Mouse (Mus musculus) neural tube, embryonic 12.5 days (tissue): Measurements from ENCODE around the gene Olfr155. TPM values are rescaled to one million over a fixed set of nuclear protein-coding genes. Genes with fewer than 3 reads are reported as not detected.

Experiments
- ATAC-seq: fragments of 200-750 bp; cut with Nextera tagmentation; 2 replicates; pipeline ENCODE4 v1.8.0; 2017; ENCODE audit warnings: low read depth, mild to moderate bottlenecking, moderate TSS enrichment, moderate library complexity; ENCODE audit not compliant: low FRiP score
- H3K27ac ChIP-seq: fragments of 300-500 bp; sonication (generic); 2 replicates; pipeline ENCODE4 v1.5.1; 2016
- H3K27me3 ChIP-seq: fragments of 300-500 bp; sonication (generic); replicated peaks from 2 replicates; pipeline ENCODE4 v1.6.1; 2016; ENCODE audit warnings: mild to moderate bottlenecking
- H3K36me3 ChIP-seq: fragments of 300-500 bp; sonication (generic); 2 replicates; pipeline ENCODE4 v1.6.1; 2016; ENCODE audit warnings: mild to moderate bottlenecking
- H3K4me1 ChIP-seq: fragments of 300-500 bp; sonication (generic); 2 replicates; pipeline ENCODE4 v1.6.1; 2016
- H3K4me2 ChIP-seq: fragments of 300-500 bp; sonication (generic); replicated peaks from 2 replicates; pipeline ENCODE4 v1.6.1; 2016; ENCODE audit warnings: mild to moderate bottlenecking
- H3K4me3 ChIP-seq: fragments of 300-500 bp; sonication (generic); 2 replicates; pipeline ENCODE4 v1.5.1; 2016
- H3K9ac ChIP-seq: fragments of 300-500 bp; sonication (generic); 2 replicates; pipeline ENCODE4 v1.6.1; 2016; ENCODE audit warnings: mild to moderate bottlenecking
- H3K9me3 ChIP-seq: fragments of 300-500 bp; sonication (generic); 2 replicates; pipeline ENCODE4 v1.6.1; 2016; ENCODE audit warnings: mild to moderate bottlenecking
- WGBS: fragments of 180-500 bp; shearing (Covaris S2); methylation state at CpG from one replicate; pipeline ENCODE4 v1.1.7; 2016; 5-methylcytosine and 5-hydroxymethylcytosine counted together
- polyA plus RNA-seq: library from polyadenylated mRNA; unstranded; fragments of >200 nt; fragmentation: Nextera tagmentation; extraction: Ambion mirVana; gene quantifications from 2 replicates; pipeline ENCODE4 v1.2.1, GENCODE M21; 2016

Olfr155 gene
- not detected in 2 replicates for polyA plus RNA-seq

- Histone ChIP-seq H3K27ac (no peak within 1 kb of the TSS), H3K9me3 (no peaks in the 10 kb centered on the region), H3K4me1 (no peaks in the 10 kb centered on the region), H3K9ac (no peak within 1 kb of the TSS), H3K36me3 (no peaks in the 10 kb centered on the region), H3K4me2 (no peak within 1 kb of the TSS), H3K27me3 (no peaks in the 10 kb centered on the region), H3K4me3 (no peak within 1 kb of the TSS)
- ATAC-seq = no peak
- 87% methylated on average over 6 of the region's 6 CpGs for whole genome bisulfite sequencing
Observed at GRCm38 (mm10) chr4:43851265-43851664, at the start of gene Olfr155. TSS of gene Olfr155 (plus strand) at chr4:43851565.

DNA sequence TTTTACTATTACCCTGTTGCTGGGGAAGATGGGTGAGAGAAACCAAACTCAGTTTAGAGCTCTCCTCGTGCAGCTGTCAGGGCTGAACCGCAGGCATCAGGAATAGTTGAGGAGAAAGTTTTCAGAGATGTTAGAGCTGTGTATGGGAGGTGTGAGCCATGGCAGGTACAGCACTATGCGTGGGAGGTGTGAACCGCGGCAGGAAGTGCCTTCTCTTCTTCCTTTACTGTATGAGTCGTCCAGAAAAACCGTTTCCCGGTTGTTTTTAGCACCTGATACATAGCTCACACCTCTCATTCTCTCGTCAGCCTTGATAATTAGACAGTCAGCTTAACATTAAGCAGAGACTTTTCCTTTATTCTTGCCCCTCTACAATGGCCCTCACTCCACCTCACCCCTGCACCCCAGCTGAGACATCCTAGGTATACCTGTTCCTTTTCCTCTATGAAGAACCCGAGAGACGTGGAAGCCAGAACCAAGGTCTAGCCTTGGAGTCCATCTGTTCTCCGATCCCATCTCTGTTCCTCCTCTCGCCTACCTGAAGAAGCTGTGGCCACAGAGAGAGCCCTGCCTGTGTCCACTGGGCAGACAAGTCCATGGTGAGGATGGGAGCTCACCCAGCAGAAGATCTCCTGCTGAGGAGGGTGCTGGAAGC lies 28.3 kb upstream of the Olfr155 start:
- H3K4me1 ChIP-seq = no peaks in the 10 kb centered on the region
- H3K27me3 ChIP-seq = no peaks in the 10 kb centered on the region; the same call in 1 of the 2 replicates
- ATAC-seq = no peak
- H3K9me3 ChIP-seq = no peaks in the 10 kb centered on the region
- H3K9ac ChIP-seq = no peak overlapping the region
- H3K4me3 ChIP-seq = no peak overlapping the region
- H3K36me3 ChIP-seq = no peaks in the 10 kb centered on the region
- no peak overlapping the region for H3K27ac ChIP-seq
- no peak overlapping the region for H3K4me2 ChIP-seq
- 86% methylated on average over 13 of the region's 13 CpGs for WGBS

- no peaks in the 10 kb centered on the region for H3K36me3 ChIP-seq
- no peak within 1 kb of the TSS for H3K4me3 ChIP-seq
- WGBS = 17% methylated on average over 7 of the region's 7 CpGs
- H3K9me3 ChIP-seq = no peaks in the 10 kb centered on the region
- no peak within 1 kb of the TSS for H3K9ac ChIP-seq
- no peaks in the 10 kb centered on the region; the same call in 1 of the 2 replicates for H3K27me3 ChIP-seq
- H3K4me2 ChIP-seq = no peak within 1 kb of the TSS
- no peak for ATAC-seq
- no peak within 1 kb of the TSS for H3K27ac ChIP-seq
- H3K4me1 ChIP-seq = no peaks in the 10 kb centered on the region
Observed at GRCm38 (mm10) chr4:43823845-43824337, 27.5 kb upstream of the Olfr155 start, which contains the start of gene Olfr156. TSS of gene Olfr156 (minus strand) at chr4:43823895.

DNA sequence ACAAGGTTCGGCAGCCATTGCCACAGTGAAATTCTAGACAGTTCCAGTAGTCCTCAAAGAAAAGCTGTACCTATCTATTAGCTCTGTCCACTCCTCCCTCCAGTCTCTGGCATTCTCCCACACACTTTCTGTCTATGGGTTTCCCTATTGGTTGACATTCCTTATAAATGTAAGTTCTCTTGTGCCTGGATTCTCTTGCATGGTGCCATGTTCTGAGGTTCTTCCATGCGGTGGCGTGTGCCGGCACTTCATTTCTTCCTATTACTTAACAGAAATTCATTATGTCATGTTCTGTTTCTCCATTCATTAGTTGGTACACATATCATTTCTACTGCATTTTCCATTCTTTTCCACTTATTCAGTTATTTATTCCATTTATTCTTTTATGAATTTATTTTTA lies 22.6 kb upstream of the Olfr155 start:
- H3K9ac ChIP-seq = no peak overlapping the region
- no peaks in the 10 kb centered on the region for H3K27me3 ChIP-seq
- no peaks in the 10 kb centered on the region for H3K4me1 ChIP-seq
- WGBS = 81% methylated on average over 4 of the region's 4 CpGs
- no peaks in the 10 kb centered on the region for H3K36me3 ChIP-seq
- H3K9me3 ChIP-seq = no peaks in the 10 kb centered on the region
- no peak overlapping the region for H3K27ac ChIP-seq
- no peak overlapping the region for H3K4me3 ChIP-seq
- ATAC-seq = no peak
- no peak overlapping the region for H3K4me2 ChIP-seq

DNA sequence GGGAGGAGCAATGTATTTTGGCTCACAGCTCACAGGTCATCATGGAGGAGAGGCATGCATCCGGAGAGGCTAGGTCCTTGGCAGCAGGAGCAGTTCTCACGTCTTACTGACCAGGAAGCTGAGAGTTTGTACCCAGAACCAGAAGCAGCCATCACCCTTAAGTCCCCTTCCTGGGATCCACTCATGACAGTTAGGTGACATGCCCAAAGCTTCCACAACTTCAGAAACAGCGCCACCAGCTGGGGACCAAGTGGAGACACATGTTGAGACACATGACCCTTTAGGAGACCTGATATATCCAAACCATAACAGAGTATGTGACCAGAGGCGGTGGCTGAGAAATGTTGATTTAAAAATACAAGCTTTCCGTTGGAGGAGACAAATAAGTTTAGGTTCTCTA lies 19.3 kb upstream of the Olfr155 start:
- Histone ChIP-seq H3K9ac (no peak overlapping the region), H3K27me3 (no peaks in the 10 kb centered on the region), H3K27ac (no peak overlapping the region), H3K4me1 (no peaks in the 10 kb centered on the region), H3K9me3 (no peaks in the 10 kb centered on the region), H3K36me3 (no peaks in the 10 kb centered on the region), H3K4me3 (no peak overlapping the region), H3K4me2 (no peak overlapping the region)
- no peak for ATAC-seq
- WGBS = 75% methylated on average over 5 of the region's 5 CpGs

- no peaks in the 10 kb centered on the region for H3K4me1 ChIP-seq
- no peaks in the 10 kb centered on the region for H3K36me3 ChIP-seq
- no peaks in the 10 kb centered on the region for H3K27me3 ChIP-seq
- no peak for ATAC-seq
- H3K4me2 ChIP-seq = no peak overlapping the region
- no peak overlapping the region for H3K9ac ChIP-seq
- H3K4me3 ChIP-seq = no peak overlapping the region
- WGBS = 75% methylated on average over 5 of the region's 5 CpGs
- H3K9me3 ChIP-seq = no peaks in the 10 kb centered on the region
- no peak overlapping the region for H3K27ac ChIP-seq
Observed at GRCm38 (mm10) chr4:43833752-43834151, 17.6 kb upstream of the Olfr155 start.

DNA sequence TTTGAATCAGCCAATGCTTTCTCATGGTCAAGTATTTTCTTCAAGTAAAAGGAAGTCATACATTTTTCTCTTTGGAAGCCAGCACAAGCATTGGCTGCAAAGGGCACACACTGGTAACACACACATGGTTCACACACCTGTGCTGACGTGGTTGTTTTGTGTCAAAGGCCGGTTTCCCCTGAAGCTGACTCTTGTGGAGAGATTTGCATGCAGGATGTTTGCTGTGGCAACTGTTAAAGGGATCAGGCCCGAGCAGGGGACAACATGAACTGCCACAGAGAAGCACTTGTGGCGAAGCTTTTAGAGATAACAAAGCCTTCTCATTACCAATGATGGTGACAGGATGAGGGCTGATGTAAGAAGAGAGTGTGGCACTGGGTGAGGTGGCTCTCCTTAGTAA lies 16.6 kb upstream of the Olfr155 start:
- no peak for ATAC-seq
- H3K4me1 ChIP-seq = no peaks in the 10 kb centered on the region
- no peak overlapping the region for H3K4me3 ChIP-seq
- H3K36me3 ChIP-seq = no peaks in the 10 kb centered on the region
- no peak overlapping the region for H3K27ac ChIP-seq
- H3K9ac ChIP-seq = no peak overlapping the region
- no peak overlapping the region for H3K4me2 ChIP-seq
- WGBS = 75% methylated on average over 4 of the region's 4 CpGs
- H3K9me3 ChIP-seq = no peaks in the 10 kb centered on the region
- no peaks in the 10 kb centered on the region for H3K27me3 ChIP-seq

GRCm38 (mm10) chr4:43838326-43838725 lies 13.0 kb upstream of the Olfr155 start:
- Histone ChIP-seq H3K9ac (no peak overlapping the region), H3K27ac (no peak overlapping the region), H3K4me2 (no peak overlapping the region), H3K36me3 (no peaks in the 10 kb centered on the region), H3K4me1 (no peaks in the 10 kb centered on the region), H3K9me3 (0 out of 2 replicates have a peak, but pooled peaks cover under 1% of the 10 kb centered on the region), H3K4me3 (no peak overlapping the region), H3K27me3 (no peaks in the 10 kb centered on the region)
- no peak for ATAC-seq
- WGBS = 77% methylated on average over 3 of the region's 3 CpGs

DNA sequence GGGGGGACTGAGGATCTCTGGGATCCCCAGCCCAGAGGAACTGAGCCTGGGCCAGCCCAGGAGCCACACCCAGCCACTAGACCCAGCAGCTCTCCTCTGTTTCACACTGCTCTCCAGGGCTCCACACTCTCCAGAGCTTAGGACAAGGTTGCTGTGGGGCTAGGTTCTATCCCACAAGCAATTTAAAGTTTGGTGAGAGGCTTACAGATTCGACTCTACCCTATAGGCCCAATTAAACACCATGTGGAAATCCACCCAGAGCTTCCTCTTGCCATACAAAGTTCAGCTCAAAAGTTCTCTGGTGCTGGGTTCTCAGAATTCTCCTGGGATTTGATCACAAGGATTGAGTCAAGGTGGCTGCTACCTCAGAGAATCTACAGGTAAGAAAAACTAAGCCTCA lies 11.3 kb upstream of the Olfr155 start, which contains the start of gene Olfr157:
Gene Olfr157 (minus strand): TSS at position 101 of the 400 bp plus-strand sequence.
- H3K4me3 ChIP-seq = no peak within 1 kb of the TSS
- H3K27me3 ChIP-seq = no peaks in the 10 kb centered on the region
- H3K9ac ChIP-seq = no peak within 1 kb of the TSS
- no peak for ATAC-seq
- H3K27ac ChIP-seq = no peak within 1 kb of the TSS
- H3K4me2 ChIP-seq = no peak within 1 kb of the TSS
- H3K9me3 ChIP-seq = 0 out of 2 replicates have a peak, but pooled peaks cover 4% of the 10 kb centered on the region
- H3K4me1 ChIP-seq = no peaks in the 10 kb centered on the region
- 68% methylated on average over 1 of the region's 1 CpGs for WGBS
- no peaks in the 10 kb centered on the region for H3K36me3 ChIP-seq

DNA sequence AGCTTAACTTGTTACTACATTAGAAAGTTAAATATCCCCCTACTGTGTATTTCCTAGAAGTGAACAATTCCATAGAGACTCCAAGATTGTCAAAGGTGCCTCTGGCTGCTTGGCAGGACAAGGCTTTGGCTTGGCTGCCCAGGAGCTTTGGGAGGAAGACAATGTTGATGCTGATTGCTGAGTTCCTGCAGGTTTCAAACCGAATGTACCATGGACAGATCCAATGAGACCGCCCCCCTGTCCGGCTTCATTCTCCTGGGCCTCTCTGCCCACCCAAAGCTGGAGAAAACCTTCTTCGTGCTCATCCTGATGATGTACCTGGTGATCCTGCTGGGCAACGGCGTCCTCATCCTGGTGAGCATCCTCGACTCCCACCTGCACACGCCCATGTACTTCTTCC lies 2.7 kb downstream of the Olfr155 start:
- Histone ChIP-seq H3K36me3 (no peaks in the 10 kb centered on the region), H3K9me3 (no peaks in the 10 kb centered on the region), H3K27me3 (no peaks in the 10 kb centered on the region), H3K4me1 (no peaks in the 10 kb centered on the region), H3K27ac (no peak overlapping the region), H3K4me2 (no peak overlapping the region), H3K4me3 (no peak overlapping the region), H3K9ac (no peak overlapping the region)
- ATAC-seq = no peak
- WGBS = 75% methylated on average over 8 of the region's 8 CpGs

DNA sequence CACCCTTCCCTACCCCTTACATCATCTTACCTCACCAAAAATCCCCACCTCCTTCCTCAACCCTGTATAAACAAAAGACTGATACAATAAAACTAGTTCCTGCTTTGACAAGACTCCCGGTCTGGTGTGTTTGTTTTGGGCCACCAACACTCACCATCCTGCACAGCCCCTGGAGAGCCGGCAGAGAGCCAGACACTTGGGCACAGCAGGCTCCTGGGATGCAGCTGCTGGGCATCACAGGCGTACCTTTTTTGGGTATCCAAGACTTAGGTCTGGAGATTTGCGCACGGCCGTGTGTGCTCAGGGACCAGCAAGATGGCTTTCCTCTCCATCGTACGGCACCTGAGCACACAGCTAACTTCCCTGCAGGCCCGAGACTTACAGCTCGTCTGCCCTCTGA lies 8.5 kb downstream of the Olfr155 start:
- Histone ChIP-seq H3K4me2 (no peak overlapping the region), H3K9me3 (no peaks in the 10 kb centered on the region), H3K4me1 (no peaks in the 10 kb centered on the region), H3K27ac (no peak overlapping the region), H3K36me3 (no peaks in the 10 kb centered on the region), H3K4me3 (no peak overlapping the region), H3K27me3 (no peaks in the 10 kb centered on the region), H3K9ac (no peak overlapping the region)
- 81% methylated on average over 10 of the region's 10 CpGs for WGBS
- ATAC-seq = no peak

DNA sequence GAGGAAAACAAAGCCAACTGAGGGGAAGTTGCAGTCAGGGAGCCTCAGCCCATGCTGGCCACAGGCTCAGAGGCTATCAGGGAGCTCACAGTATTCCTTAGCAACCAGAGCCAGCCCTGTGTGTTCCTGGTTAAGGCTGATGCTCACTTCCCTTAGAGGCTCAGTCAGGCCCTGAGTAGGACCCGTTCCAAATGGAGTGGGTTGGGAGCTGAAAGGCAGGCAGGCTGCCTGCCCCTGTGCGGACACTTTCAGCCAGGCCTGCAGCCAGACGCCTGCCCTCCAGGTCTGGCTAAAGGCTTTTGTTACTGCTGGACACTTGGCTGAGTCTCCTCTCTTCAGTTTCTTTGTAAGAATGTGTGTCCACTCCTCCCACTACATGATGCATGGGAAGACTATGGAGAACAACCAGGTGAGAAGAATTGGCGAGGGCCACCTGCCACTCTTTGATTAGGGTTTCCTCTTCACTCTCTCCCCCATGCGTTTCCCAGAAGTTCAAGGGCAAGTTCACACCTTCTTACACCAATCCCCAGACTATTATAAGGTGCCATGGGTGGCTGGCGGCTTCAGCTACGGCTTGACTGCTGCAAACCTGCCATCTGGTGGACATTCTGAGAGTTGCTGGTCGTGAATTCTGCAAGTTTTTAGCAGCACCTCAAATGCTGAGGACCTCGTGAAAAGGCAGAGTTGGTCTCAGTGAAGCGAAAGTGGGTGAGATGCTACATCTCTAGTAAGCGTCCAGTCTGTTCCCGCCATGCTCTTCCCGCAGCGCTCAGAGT lies 9.6 kb downstream of the Olfr155 start:
- H3K27me3 ChIP-seq = no peaks in the 10 kb centered on the region
- no peak overlapping the region for H3K9ac ChIP-seq
- no peak overlapping the region for H3K27ac ChIP-seq
- H3K4me1 ChIP-seq = no peaks in the 10 kb centered on the region
- H3K4me3 ChIP-seq = no peak overlapping the region
- 16% methylated on average over 14 of the region's 14 CpGs for WGBS
- H3K36me3 ChIP-seq = no peaks in the 10 kb centered on the region
- no peak overlapping the region for H3K4me2 ChIP-seq
- ATAC-seq = no peak
- no peaks in the 10 kb centered on the region for H3K9me3 ChIP-seq
